Mouse (Mus musculus) forebrain, embryonic 10.5 days (tissue): ENCODE measurements around the gene Gatad1. TPM values are rescaled to one million over a fixed set of nuclear protein-coding genes. Genes with fewer than 3 reads are reported as not detected.

Experiments
- microRNA-seq: library from miRNA; unstranded; fragments of <30 nt; microRNA quantifications from one replicate; pipeline ENCODE4, GENCODE M21; 2017
- polyA plus RNA-seq: library from polyadenylated mRNA; unstranded; fragments of >200 nt; fragmentation: Nextera tagmentation; extraction: Ambion mirVana; gene quantifications from 2 replicates; pipeline ENCODE4 v1.2.1, GENCODE M21; 2016

The Gatad1 gene
- polyA plus RNA-seq, 1 experiment from 2014 or later = 70.6 TPM

Small RNA genes lying within 50 kb of the gene (microRNA-seq; reads per million reads assigned to microRNA genes)
- gene Gm22926 = not detected
- not detected for gene Gm26238

Other genes starting within 250 kb of the Gatad1 start
- 35.7 and 39.3 TPM in 2 replicates for gene Fam133b, start 113.4 kb downstream of the Gatad1 start, polyA plus RNA-seq
- 3.3 and 3.7 TPM in 2 replicates for gene 1700109H08Rik, start 85.6 kb downstream of the Gatad1 start, polyA plus RNA-seq
- 15.9 and 16.3 TPM in 2 replicates for gene Pex1, start 61.1 kb downstream of the Gatad1 start, polyA plus RNA-seq
- gene Rbm48, start 60.6 kb downstream of the Gatad1 start, polyA plus RNA-seq = 14.3 and 15.7 TPM in 2 replicates
- not detected in 2 replicates for gene Tmbim7, start 6.0 kb downstream of the Gatad1 start, polyA plus RNA-seq
- 9.7 and 9.9 TPM in 2 replicates for gene Ankib1, start 145.7 kb upstream of the Gatad1 start, polyA plus RNA-seq
- 61.5 and 63.3 TPM in 2 replicates for gene Krit1, start 146.0 kb upstream of the Gatad1 start, polyA plus RNA-seq
- 0.09 and 0.15 TPM in 2 replicates for gene Lrrd1, start 188.0 kb upstream of the Gatad1 start, polyA plus RNA-seq
- gene Mterf1a, start 236.7 kb upstream of the Gatad1 start, polyA plus RNA-seq = 7.9 and 10.7 TPM in 2 replicates